Mouse (Mus musculus): Measurements from ENCODE around the gene Trp53. TPM values are rescaled to one million over a fixed set of nuclear protein-coding genes. Genes with fewer than 3 reads are reported as not detected.

Gene Trp53
- polyA plus RNA-seq, 1 experiment from 2014 or later, result 132 TPM

MicroRNAs encoded within 50 kb of the gene (microRNA counts, 519-probe panel; counts per million panel counts)
- 3,497 counts per million, percentile 82 among the panel's probes with 10 or more counts for microRNA mmu-miR-467f

Small RNAs within 50 kb of the gene (microRNA-seq; reads per million reads assigned to microRNA genes)
- not detected for gene Mir467f

Other genes starting within 250 kb of the Trp53 start
- gene Rnf227, start 239.9 kb upstream of the Trp53 start, polyA plus RNA-seq (2015; fragmentation: Nextera tagmentation; extraction: Ambion mirVana), result 15.6 and 17.2 TPM in 2 replicates
- 77.4 and 89.3 TPM in 2 replicates for gene Chd3, start 211.0 kb upstream of the Trp53 start, polyA plus RNA-seq (2015; fragmentation: Nextera tagmentation; extraction: Ambion mirVana)
- gene Naa38, start 184.9 kb upstream of the Trp53 start, polyA plus RNA-seq (2015; fragmentation: Nextera tagmentation; extraction: Ambion mirVana), result 143 and 144 TPM in 2 replicates
- gene Cyb5d1, start 184.7 kb upstream of the Trp53 start, polyA plus RNA-seq (2015; fragmentation: Nextera tagmentation; extraction: Ambion mirVana), result 30.2 and 36.6 TPM in 2 replicates
- 18.8 and 20.4 TPM in 2 replicates for gene Tmem88, start 182.1 kb upstream of the Trp53 start, polyA plus RNA-seq (2015; fragmentation: Nextera tagmentation; extraction: Ambion mirVana)
- gene Kdm6b, start 166.7 kb upstream of the Trp53 start, polyA plus RNA-seq (2015; fragmentation: Nextera tagmentation; extraction: Ambion mirVana), result 30.8 and 32.0 TPM in 2 replicates
- gene Dnah2, start 31.2 kb upstream of the Trp53 start, polyA plus RNA-seq (2015; fragmentation: Nextera tagmentation; extraction: Ambion mirVana), result 2.0 and 3.0 TPM in 2 replicates
- 27.9 and 33.2 TPM in 2 replicates for gene Efnb3, start 20.2 kb upstream of the Trp53 start, polyA plus RNA-seq (2015; fragmentation: Nextera tagmentation; extraction: Ambion mirVana)
- 23.6 and 24.8 TPM in 2 replicates for gene Wrap53, start 104 bp upstream of the Trp53 start, polyA plus RNA-seq (2015; fragmentation: Nextera tagmentation; extraction: Ambion mirVana)
- 8.2 and 10.5 TPM in 2 replicates for gene Atp1b2, start 25.6 kb downstream of the Trp53 start, polyA plus RNA-seq (2015; fragmentation: Nextera tagmentation; extraction: Ambion mirVana)
- not detected in 2 replicates for gene Shbg, start 37.5 kb downstream of the Trp53 start, polyA plus RNA-seq (2015; fragmentation: Nextera tagmentation; extraction: Ambion mirVana)
- 15.7 and 16.2 TPM in 2 replicates for gene Sat2, start 41.7 kb downstream of the Trp53 start, polyA plus RNA-seq (2015; fragmentation: Nextera tagmentation; extraction: Ambion mirVana)
- 26.8 and 27.1 TPM in 2 replicates for gene Fxr2, start 52.6 kb downstream of the Trp53 start, polyA plus RNA-seq (2015; fragmentation: Nextera tagmentation; extraction: Ambion mirVana)
- 3.2 and 4.8 TPM in 2 replicates for gene Sox15, start 75.0 kb downstream of the Trp53 start, polyA plus RNA-seq (2015; fragmentation: Nextera tagmentation; extraction: Ambion mirVana)
- 58.9 and 63.9 TPM in 2 replicates for gene Mpdu1, start 82.3 kb downstream of the Trp53 start, polyA plus RNA-seq (2015; fragmentation: Nextera tagmentation; extraction: Ambion mirVana)
- gene Cd68, start 85.8 kb downstream of the Trp53 start, polyA plus RNA-seq (2015; fragmentation: Nextera tagmentation; extraction: Ambion mirVana), result 18.2 and 24.1 TPM in 2 replicates
- gene Eif4a1, start 92.1 kb downstream of the Trp53 start, polyA plus RNA-seq (2015; fragmentation: Nextera tagmentation; extraction: Ambion mirVana), result 443 and 469 TPM in 2 replicates
- gene Senp3, start 101.7 kb downstream of the Trp53 start, polyA plus RNA-seq (2015; fragmentation: Nextera tagmentation; extraction: Ambion mirVana), result 87.5 and 87.9 TPM in 2 replicates
- gene Tnfsf13, start 105.4 kb downstream of the Trp53 start, polyA plus RNA-seq (2015; fragmentation: Nextera tagmentation; extraction: Ambion mirVana), result 0.73 and 0.87 TPM in 2 replicates
- gene Tnfsf12, start 115.5 kb downstream of the Trp53 start, polyA plus RNA-seq (2015; fragmentation: Nextera tagmentation; extraction: Ambion mirVana), result 10.8 and 12.9 TPM in 2 replicates
- 4.8 and 5.7 TPM in 2 replicates for gene Tnfsfm13, start 115.7 kb downstream of the Trp53 start, polyA plus RNA-seq (2015; fragmentation: Nextera tagmentation; extraction: Ambion mirVana)
- gene Polr2a, start 178.3 kb downstream of the Trp53 start, polyA plus RNA-seq (2015; fragmentation: Nextera tagmentation; extraction: Ambion mirVana), result 20.0 and 20.9 TPM in 2 replicates
- gene Slc35g3, start 181.6 kb downstream of the Trp53 start, polyA plus RNA-seq (2015; fragmentation: Nextera tagmentation; extraction: Ambion mirVana), result 0.09 and 0.15 TPM in 2 replicates
- gene Zbtb4, start 185.6 kb downstream of the Trp53 start, polyA plus RNA-seq (2015; fragmentation: Nextera tagmentation; extraction: Ambion mirVana), result 5.1 and 5.4 TPM in 2 replicates
- gene Chrnb1, start 215.6 kb downstream of the Trp53 start, polyA plus RNA-seq (2015; fragmentation: Nextera tagmentation; extraction: Ambion mirVana), result 18.6 and 30.0 TPM in 2 replicates
- gene Fgf11, start 221.5 kb downstream of the Trp53 start, polyA plus RNA-seq (2015; fragmentation: Nextera tagmentation; extraction: Ambion mirVana), result 3.4 and 3.9 TPM in 2 replicates
- gene Tmem102, start 225.3 kb downstream of the Trp53 start, polyA plus RNA-seq (2015; fragmentation: Nextera tagmentation; extraction: Ambion mirVana), result 8.1 and 8.9 TPM in 2 replicates
- gene Gm39566, start 234.9 kb downstream of the Trp53 start, polyA plus RNA-seq (2015; fragmentation: Nextera tagmentation; extraction: Ambion mirVana), result not detected in 2 replicates
- gene Spem2, start 238.1 kb downstream of the Trp53 start, polyA plus RNA-seq (2015; fragmentation: Nextera tagmentation; extraction: Ambion mirVana), result not detected in 2 replicates
- gene Spem1, start 241.8 kb downstream of the Trp53 start, polyA plus RNA-seq (2015; fragmentation: Nextera tagmentation; extraction: Ambion mirVana), result 0.28 TPM in 1 of 2 replicates, not detected in the other